Mouse (Mus musculus): ENCODE measurements around the gene A730009L09Rik. TPM values are rescaled to one million over a fixed set of nuclear protein-coding genes. Genes with fewer than 3 reads are reported as not detected.

The A730009L09Rik gene
- polyA plus RNA-seq, 1 experiment: not detected

- no peak overlapping the region for H3K4me3 ChIP-seq
- H3ac ChIP-seq (ENCODE audit: control insufficient read depth, insufficient read length): no peak overlapping the region
- H3K79me2 ChIP-seq (ENCODE audit: control insufficient read depth, insufficient read depth): no peaks in the 10 kb centered on the region
- TF ChIP-seq POLR2AphosphoS2 (IDR thresholded peaks at IDR 0.05; ENCODE audit: insufficient read length, low read depth): no peak
- TF ChIP-seq MAX (IDR thresholded peaks at IDR 0.05; ENCODE audit: low read depth): no peak
- TF ChIP-seq CEBPB (IDR thresholded peaks at IDR 0.05; ENCODE audit: insufficient read depth, poor library complexity, severe bottlenecking): no peak
- no peak for TF ChIP-seq SRF (IDR thresholded peaks at IDR 0.05; ENCODE audit: control insufficient read depth, insufficient read length, low read depth)
- TF ChIP-seq TCF3 (IDR thresholded peaks at IDR 0.05; ENCODE audit: insufficient read length, low read depth): no peak
- no peak for TF ChIP-seq E2F4 (IDR thresholded peaks at IDR 0.05; ENCODE audit: insufficient read depth)
- TF ChIP-seq USF1 (IDR thresholded peaks at IDR 0.05; ENCODE audit: low read depth): no peak
- TF ChIP-seq MYOG (IDR thresholded peaks at IDR 0.05; ENCODE audit: control insufficient read depth in 1 of 3, insufficient read depth in 1 of 3, insufficient read length in 2 of 3, low read depth in 2 of 3): no peak
- TF ChIP-seq TCF12 (IDR thresholded peaks at IDR 0.05; ENCODE audit: insufficient read depth, poor library complexity, severe bottlenecking): no peak
- no peak for TF ChIP-seq MYOD1 (IDR thresholded peaks at IDR 0.05; ENCODE audit: control insufficient read depth in 1 of 3, insufficient read length in 2 of 3, low read depth in 2 of 3)
- TF ChIP-seq POLR2A (IDR thresholded peaks at IDR 0.05; ENCODE audit: insufficient read length, low read depth): no peak
- H3K27me3 ChIP-seq (ENCODE audit: control insufficient read depth, insufficient read depth, insufficient read length): no peaks in the 10 kb centered on the region
- no peak overlapping the region for H3K4me2 ChIP-seq (ENCODE audit: low read depth)
- no peaks in the 10 kb centered on the region for H3K36me3 ChIP-seq (ENCODE audit: control insufficient read depth, insufficient read depth)
Observed at GRCm38 (mm10) chr16:84474712-84475111, 40.2 kb upstream of the A730009L09Rik start.

- H3K27me3 ChIP-seq (ENCODE audit: control insufficient read depth, insufficient read depth, insufficient read length): no peaks in the 10 kb centered on the region
- no peak overlapping the region for H3K4me3 ChIP-seq
- H3K79me2 ChIP-seq (ENCODE audit: control insufficient read depth, insufficient read depth): no peaks in the 10 kb centered on the region
- H3ac ChIP-seq (ENCODE audit: control insufficient read depth, insufficient read length): no peak overlapping the region
- H3K4me2 ChIP-seq (ENCODE audit: low read depth): no peak overlapping the region
- no peaks in the 10 kb centered on the region for H3K36me3 ChIP-seq (ENCODE audit: control insufficient read depth, insufficient read depth)
- no peak for TF ChIP-seq TCF12 (IDR thresholded peaks at IDR 0.05; ENCODE audit: insufficient read depth, poor library complexity, severe bottlenecking)
- TF ChIP-seq POLR2A (IDR thresholded peaks at IDR 0.05; ENCODE audit: insufficient read length, low read depth): no peak
- TF ChIP-seq MYOG (IDR thresholded peaks at IDR 0.05; ENCODE audit: control insufficient read depth in 1 of 3, insufficient read depth in 1 of 3, insufficient read length in 2 of 3, low read depth in 2 of 3): no peak
- TF ChIP-seq MAX (IDR thresholded peaks at IDR 0.05; ENCODE audit: low read depth): no peak
- TF ChIP-seq USF1 (IDR thresholded peaks at IDR 0.05; ENCODE audit: low read depth): no peak
- no peak for TF ChIP-seq TCF3 (IDR thresholded peaks at IDR 0.05; ENCODE audit: insufficient read length, low read depth)
- TF ChIP-seq CEBPB (IDR thresholded peaks at IDR 0.05; ENCODE audit: insufficient read depth, poor library complexity, severe bottlenecking): no peak
- no peak for TF ChIP-seq REST (IDR thresholded peaks at IDR 0.05; ENCODE audit: insufficient read depth, insufficient read length)
- TF ChIP-seq SRF (IDR thresholded peaks at IDR 0.05; ENCODE audit: control insufficient read depth, insufficient read length, low read depth): no peak
- no peak for TF ChIP-seq MYOD1 (IDR thresholded peaks at IDR 0.05; ENCODE audit: control insufficient read depth in 1 of 3, insufficient read length in 2 of 3, low read depth in 2 of 3)
- no peak for TF ChIP-seq E2F4 (IDR thresholded peaks at IDR 0.05; ENCODE audit: insufficient read depth)
- TF ChIP-seq POLR2AphosphoS2 (IDR thresholded peaks at IDR 0.05; ENCODE audit: insufficient read length, low read depth): no peak
Observed at GRCm38 (mm10) chr16:84476948-84477347, 38.0 kb upstream of the A730009L09Rik start.

- Histone ChIP-seq H3K4me2 (ENCODE audit: low read depth) (no peak overlapping the region), H3K36me3 (ENCODE audit: control insufficient read depth, insufficient read depth) (no peaks in the 10 kb centered on the region), H3K4me3 (no peak overlapping the region), H3K27me3 (ENCODE audit: control insufficient read depth, insufficient read depth, insufficient read length) (no peaks in the 10 kb centered on the region), H3K79me2 (ENCODE audit: control insufficient read depth, insufficient read depth) (no peaks in the 10 kb centered on the region), H3ac (ENCODE audit: control insufficient read depth, insufficient read length) (no peak overlapping the region)
- TF ChIP-seq TCF3 (IDR thresholded peaks at IDR 0.05; ENCODE audit: insufficient read length, low read depth): no peak
- TF ChIP-seq USF1 (IDR thresholded peaks at IDR 0.05; ENCODE audit: low read depth): no peak
- no peak for TF ChIP-seq POLR2AphosphoS2 (IDR thresholded peaks at IDR 0.05; ENCODE audit: insufficient read length, low read depth)
- TF ChIP-seq POLR2A (IDR thresholded peaks at IDR 0.05; ENCODE audit: insufficient read length, low read depth): no peak
- no peak for TF ChIP-seq MAX (IDR thresholded peaks at IDR 0.05; ENCODE audit: low read depth)
- TF ChIP-seq MYOD1 (IDR thresholded peaks at IDR 0.05; ENCODE audit: control insufficient read depth in 1 of 3, insufficient read length in 2 of 3, low read depth in 2 of 3): no peak
- no peak for TF ChIP-seq CEBPB (IDR thresholded peaks at IDR 0.05; ENCODE audit: insufficient read depth, poor library complexity, severe bottlenecking)
- no peak for TF ChIP-seq E2F4 (IDR thresholded peaks at IDR 0.05; ENCODE audit: insufficient read depth)
- TF ChIP-seq SRF (IDR thresholded peaks at IDR 0.05; ENCODE audit: control insufficient read depth, insufficient read length, low read depth): no peak
- no peak for TF ChIP-seq TCF12 (IDR thresholded peaks at IDR 0.05; ENCODE audit: insufficient read depth, poor library complexity, severe bottlenecking)
- no peak for TF ChIP-seq MYOG (IDR thresholded peaks at IDR 0.05; ENCODE audit: control insufficient read depth in 1 of 3, insufficient read depth in 1 of 3, insufficient read length in 2 of 3, low read depth in 2 of 3)
- no peak for TF ChIP-seq REST (IDR thresholded peaks at IDR 0.05; ENCODE audit: insufficient read depth, insufficient read length)
Observed at GRCm38 (mm10) chr16:84477528-84477927, 37.4 kb upstream of the A730009L09Rik start.

DNA sequence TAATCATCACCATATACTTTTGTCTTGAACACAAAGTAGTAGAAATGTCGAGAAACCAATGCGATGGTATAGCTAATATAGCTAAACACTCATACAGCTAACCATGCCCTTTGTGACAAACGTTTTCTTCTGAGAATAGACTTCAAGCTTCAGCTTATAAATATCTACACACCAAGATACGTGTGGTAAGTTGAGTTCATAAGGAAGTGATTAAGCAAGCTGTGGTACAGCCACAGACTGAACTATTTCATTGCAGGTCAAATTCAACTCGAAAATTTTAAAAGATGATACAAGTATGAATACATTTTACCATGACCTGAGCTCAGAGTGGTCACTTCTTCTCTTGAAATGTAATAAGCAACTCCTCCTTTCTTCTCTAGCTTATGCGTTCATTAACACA lies 37.0 kb upstream of the A730009L09Rik start:
- Histone ChIP-seq H3K27me3 (ENCODE audit: control insufficient read depth, insufficient read depth, insufficient read length) (no peaks in the 10 kb centered on the region), H3K4me2 (ENCODE audit: low read depth) (no peak overlapping the region), H3ac (ENCODE audit: control insufficient read depth, insufficient read length) (no peak overlapping the region), H3K36me3 (ENCODE audit: control insufficient read depth, insufficient read depth) (no peaks in the 10 kb centered on the region), H3K79me2 (ENCODE audit: control insufficient read depth, insufficient read depth) (no peaks in the 10 kb centered on the region), H3K4me3 (no peak overlapping the region)
- TF ChIP-seq TCF3 (IDR thresholded peaks at IDR 0.05; ENCODE audit: insufficient read length, low read depth) (no peak), TCF12 (IDR thresholded peaks at IDR 0.05; ENCODE audit: insufficient read depth, poor library complexity, severe bottlenecking) (no peak), MAX (IDR thresholded peaks at IDR 0.05; ENCODE audit: low read depth) (no peak), USF1 (IDR thresholded peaks at IDR 0.05; ENCODE audit: low read depth) (no peak), POLR2A (IDR thresholded peaks at IDR 0.05; ENCODE audit: insufficient read length, low read depth) (no peak), MYOD1 (IDR thresholded peaks at IDR 0.05; ENCODE audit: control insufficient read depth in 1 of 3, insufficient read length in 2 of 3, low read depth in 2 of 3) (no peak), CEBPB (IDR thresholded peaks at IDR 0.05; ENCODE audit: insufficient read depth, poor library complexity, severe bottlenecking) (no peak), MYOG (IDR thresholded peaks at IDR 0.05; ENCODE audit: control insufficient read depth in 1 of 3, insufficient read depth in 1 of 3, insufficient read length in 2 of 3, low read depth in 2 of 3) (no peak), REST (IDR thresholded peaks at IDR 0.05; ENCODE audit: insufficient read depth, insufficient read length) (no peak), POLR2AphosphoS2 (IDR thresholded peaks at IDR 0.05; ENCODE audit: insufficient read length, low read depth) (no peak), SRF (IDR thresholded peaks at IDR 0.05; ENCODE audit: control insufficient read depth, insufficient read length, low read depth) (no peak), E2F4 (IDR thresholded peaks at IDR 0.05; ENCODE audit: insufficient read depth) (no peak)
